Mouse (Mus musculus): ENCODE results near the gene Ptprn. TPM values are rescaled to one million over a fixed set of nuclear protein-coding genes. Genes with fewer than 3 reads are reported as not detected.

Ptprn gene
- polyA plus RNA-seq, 1 experiment from 2014 or later: 0.41 TPM

DNA sequence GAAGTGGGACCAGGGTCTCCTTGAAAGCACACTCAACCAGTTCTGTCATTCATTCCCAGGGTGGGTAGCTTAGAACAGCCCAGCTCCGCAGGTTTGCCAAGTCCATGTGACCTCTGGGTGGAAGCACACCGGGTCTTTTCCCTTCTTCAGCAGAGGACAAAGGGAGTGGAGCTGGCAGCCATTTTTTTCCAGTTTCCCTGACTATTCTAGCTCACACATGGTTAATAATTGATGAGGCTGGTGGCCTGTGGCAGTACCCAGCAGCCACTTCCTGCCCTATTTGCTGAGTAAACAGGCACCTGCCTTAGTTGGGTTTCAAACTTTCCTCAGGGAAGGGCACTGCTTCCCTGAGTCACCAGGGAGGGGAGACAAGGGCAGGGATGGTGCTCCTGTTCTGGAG, 49.9 kb downstream of the Ptprn start:
- no peak for ATAC-seq (ENCODE audit: insufficient number of reproducible peaks, insufficient read depth, low FRiP score, low read depth)
- Histone ChIP-seq H3K4me2 (ENCODE audit: low read length) (no peak overlapping the region), H3K4me1 (ENCODE audit: control insufficient read depth in 2 of 2, insufficient read depth in 2 of 2, low read length in 2 of 2) (peaks cover 8 to 21% of the 10 kb centered on the region in 2 experiments), H3K27me3 (ENCODE audit: control insufficient read depth, insufficient read depth, low read length) (peaks cover 14% of the 10 kb centered on the region), H3K9ac (ENCODE audit: low read length) (no peak overlapping the region), H3K4me3 (ENCODE audit: control insufficient read depth in 1 of 2, insufficient read depth in 1 of 2, low read depth in 1 of 2, low read length in 2 of 2) (no peak overlapping the region), H3K27ac (replicated peaks in 1 of 2; ENCODE audit: control insufficient read depth in 1 of 2, insufficient read depth in 1 of 2, low read depth in 2 of 2, low read length in 2 of 2) (no peak overlapping the region), H3K9me3 (ENCODE audit: control insufficient read depth, low read length) (no peaks in the 10 kb centered on the region), H3K36me3 (ENCODE audit: control insufficient read depth, insufficient read depth, low read length) (peaks cover 47% of the 10 kb centered on the region)
- 80% methylated on average over 2 of the region's 2 CpGs for WGBS

DNA sequence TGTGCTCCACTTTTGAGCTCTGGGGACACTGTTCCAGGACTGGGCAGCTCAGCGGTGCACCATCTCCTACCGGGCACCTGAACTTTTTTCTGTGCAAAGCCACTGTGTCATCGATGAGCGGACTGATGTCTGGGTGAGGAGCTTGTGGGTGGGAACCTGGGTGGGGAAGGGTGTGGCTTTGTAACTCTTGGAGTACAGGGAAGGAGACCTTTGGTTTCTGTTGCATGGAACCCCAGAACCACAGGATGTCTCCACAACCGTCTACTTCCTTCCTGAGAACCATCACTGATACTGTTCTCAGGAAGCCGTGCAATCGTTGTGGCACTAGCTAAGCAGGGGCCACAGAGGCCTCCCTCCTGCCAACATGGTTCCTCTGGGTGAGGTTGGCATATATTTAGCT, 51.2 kb downstream of the Ptprn start:
- no peak overlapping the region for H3K27ac ChIP-seq (replicated peaks in 1 of 2; ENCODE audit: control insufficient read depth in 1 of 2, insufficient read depth in 1 of 2, low read depth in 2 of 2, low read length in 2 of 2)
- no peak overlapping the region for H3K4me2 ChIP-seq (ENCODE audit: low read length)
- H3K27me3 ChIP-seq (ENCODE audit: control insufficient read depth, insufficient read depth, low read length): peaks cover 9% of the 10 kb centered on the region
- H3K9ac ChIP-seq (ENCODE audit: low read length): no peak overlapping the region
- H3K36me3 ChIP-seq (ENCODE audit: control insufficient read depth, insufficient read depth, low read length): peaks cover 47% of the 10 kb centered on the region
- H3K4me1 ChIP-seq (ENCODE audit: control insufficient read depth in 2 of 2, insufficient read depth in 2 of 2, low read length in 2 of 2): peaks cover 10 to 16% of the 10 kb centered on the region in 2 experiments; a peak in 3 of 4 replicates
- 79% methylated on average over 7 of the region's 7 CpGs for WGBS
- no peak overlapping the region for H3K4me3 ChIP-seq (ENCODE audit: control insufficient read depth in 1 of 2, insufficient read depth in 1 of 2, low read depth in 1 of 2, low read length in 2 of 2)
- no peaks in the 10 kb centered on the region for H3K9me3 ChIP-seq (ENCODE audit: control insufficient read depth, low read length)
- no peak for ATAC-seq (ENCODE audit: insufficient number of reproducible peaks, insufficient read depth, low FRiP score, low read depth)

DNA sequence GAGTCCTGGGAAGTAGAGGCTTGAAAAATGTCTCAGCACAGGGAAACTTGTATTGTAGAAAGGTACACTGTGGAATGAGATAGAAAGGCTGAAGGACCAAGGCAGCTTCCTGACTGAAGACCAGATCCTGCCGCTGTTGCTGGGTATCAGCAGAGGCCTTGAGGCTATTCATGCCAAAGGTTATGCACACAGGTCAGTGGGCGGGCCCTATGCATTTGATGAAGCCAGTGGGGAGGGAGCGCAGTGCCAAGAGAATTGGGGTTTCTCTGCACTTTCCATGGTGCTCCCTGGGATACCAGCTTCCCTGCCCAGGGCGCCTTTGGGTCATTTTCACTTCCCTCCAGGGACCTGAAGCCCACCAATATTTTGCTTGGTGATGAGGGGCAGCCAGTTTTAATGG, 51.8 kb downstream of the Ptprn start:
- Histone ChIP-seq H3K36me3 (ENCODE audit: control insufficient read depth, insufficient read depth, low read length) (peaks cover 47% of the 10 kb centered on the region), H3K27ac (replicated peaks in 1 of 2; ENCODE audit: control insufficient read depth in 1 of 2, insufficient read depth in 1 of 2, low read depth in 2 of 2, low read length in 2 of 2) (no peak overlapping the region), H3K4me2 (ENCODE audit: low read length) (no peak overlapping the region), H3K9me3 (ENCODE audit: control insufficient read depth, low read length) (no peaks in the 10 kb centered on the region), H3K4me1 (ENCODE audit: control insufficient read depth in 2 of 2, insufficient read depth in 2 of 2, low read length in 2 of 2) (peaks cover 10 to 16% of the 10 kb centered on the region in 2 experiments; a peak in 3 of 4 replicates), H3K9ac (ENCODE audit: low read length) (no peak overlapping the region), H3K4me3 (ENCODE audit: control insufficient read depth in 1 of 2, insufficient read depth in 1 of 2, low read depth in 1 of 2, low read length in 2 of 2) (no peak overlapping the region), H3K27me3 (ENCODE audit: control insufficient read depth, insufficient read depth, low read length) (peaks cover 9% of the 10 kb centered on the region)
- 86% methylated on average over 4 of the region's 4 CpGs for WGBS
- no peak for ATAC-seq (ENCODE audit: insufficient number of reproducible peaks, insufficient read depth, low FRiP score, low read depth)

DNA sequence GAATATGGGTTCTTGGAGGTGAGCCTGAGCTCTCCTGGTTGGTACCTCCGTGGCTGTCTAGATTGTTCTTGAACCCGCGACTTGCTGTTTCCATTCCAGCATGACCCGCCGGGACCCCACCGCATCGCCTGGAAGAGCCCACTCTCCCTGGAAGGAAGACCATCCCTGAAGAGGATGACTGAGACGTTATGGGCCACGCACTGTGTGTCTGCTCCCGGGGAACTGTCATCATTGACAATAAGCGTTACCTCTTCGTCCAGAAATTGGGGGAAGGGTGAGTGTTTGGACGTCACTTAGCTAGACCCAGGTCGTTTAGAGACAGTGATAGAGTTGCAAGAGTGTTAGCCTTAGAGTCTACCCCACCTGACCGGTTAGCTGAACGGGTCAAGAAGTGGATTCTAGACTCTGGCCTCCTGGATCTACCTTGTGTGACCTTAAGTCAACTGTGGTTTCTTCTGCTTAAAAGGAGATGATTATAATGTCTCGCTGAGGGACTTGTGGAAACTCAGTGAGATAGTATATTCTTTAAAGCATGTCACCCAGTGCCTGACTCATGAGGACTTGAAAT, 53.1 kb downstream of the Ptprn start:
- Histone ChIP-seq H3K27me3 (ENCODE audit: control insufficient read depth, insufficient read depth, low read length) (peaks cover 6% of the 10 kb centered on the region; the same call in 1 of the 2 replicates), H3K4me3 (ENCODE audit: control insufficient read depth in 1 of 2, insufficient read depth in 1 of 2, low read depth in 1 of 2, low read length in 2 of 2) (peak overlapping the region; percentile 71 to 97), H3K9ac (ENCODE audit: low read length) (peak overlapping the region; percentile 97), H3K4me1 (ENCODE audit: control insufficient read depth in 2 of 2, insufficient read depth in 2 of 2, low read length in 2 of 2) (peaks cover 10 to 16% of the 10 kb centered on the region in 2 experiments; a peak in 3 of 4 replicates), H3K27ac (replicated peaks in 1 of 2; ENCODE audit: control insufficient read depth in 1 of 2, insufficient read depth in 1 of 2, low read depth in 2 of 2, low read length in 2 of 2) (peak overlapping the region in 1 of 2 experiments; percentile 15; a peak in 2 of 4 replicates), H3K36me3 (ENCODE audit: control insufficient read depth, insufficient read depth, low read length) (peaks cover 45% of the 10 kb centered on the region), H3K9me3 (ENCODE audit: control insufficient read depth, low read length) (no peaks in the 10 kb centered on the region), H3K4me2 (ENCODE audit: low read length) (peak overlapping the region; percentile 93)
- no peak for ATAC-seq (ENCODE audit: insufficient number of reproducible peaks, insufficient read depth, low FRiP score, low read depth)
- WGBS: 10% methylated on average over 17 of the region's 17 CpGs

DNA sequence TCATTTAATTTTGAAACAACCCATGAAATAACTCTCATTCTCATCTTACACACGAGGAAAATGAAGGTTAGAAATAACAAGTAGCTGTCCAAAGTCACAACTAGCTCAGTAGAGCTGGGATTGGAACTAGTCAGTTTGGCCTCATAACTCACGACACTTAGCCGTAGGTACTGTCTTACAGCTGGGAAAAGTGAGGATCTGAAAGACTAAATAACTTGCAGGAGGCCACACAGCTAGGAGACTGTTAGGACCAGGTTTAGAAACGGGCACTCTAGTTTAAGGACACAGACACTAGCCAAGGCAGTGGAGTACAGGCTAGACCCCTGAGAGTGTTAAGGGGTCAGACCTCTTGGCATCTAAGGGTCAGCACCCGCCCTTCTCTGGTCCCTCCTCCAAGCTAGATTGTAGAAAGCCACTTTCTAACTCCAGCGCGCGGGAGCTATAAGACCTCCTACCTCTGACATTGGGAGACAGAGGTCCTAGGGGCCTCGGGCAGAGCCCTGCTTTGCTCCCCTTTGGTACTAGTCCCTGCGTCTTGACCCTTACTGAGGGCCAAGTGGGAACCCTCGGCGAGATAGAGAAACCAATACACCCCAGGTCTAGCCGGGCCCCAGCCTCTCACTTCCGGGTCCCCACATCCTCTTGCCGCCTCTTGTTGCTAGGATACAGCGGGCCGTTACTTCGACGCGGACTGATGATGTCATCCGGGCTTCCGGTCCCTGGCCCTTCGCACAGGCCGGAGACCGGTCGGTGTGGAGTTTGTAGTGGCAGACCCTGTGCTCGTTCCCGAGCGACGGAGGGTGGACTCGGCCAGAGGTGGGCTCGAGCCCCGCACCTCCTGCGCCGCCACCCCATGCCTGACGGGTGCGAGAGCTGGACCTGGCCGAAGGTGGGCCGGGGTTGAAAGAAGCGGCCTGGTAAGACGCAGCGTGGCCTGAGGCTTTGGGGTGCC, 53.9 kb downstream of the Ptprn start, which contains the start of the genes Glb1l and Stk16:
TSS of gene Glb1l (minus strand) at position 678 of the 952 bp plus-strand sequence.
TSS of gene Stk16 (plus strand) at position 703 of the 952 bp plus-strand sequence.
- 5% methylated on average over 42 of the region's 42 CpGs for WGBS
- peaks cover 10 to 16% of the 10 kb centered on the region in 2 experiments; a peak in 3 of 4 replicates for H3K4me1 ChIP-seq (ENCODE audit: control insufficient read depth in 2 of 2, insufficient read depth in 2 of 2, low read length in 2 of 2)
- peaks cover 38% of the 10 kb centered on the region for H3K36me3 ChIP-seq (ENCODE audit: control insufficient read depth, insufficient read depth, low read length)
- peak within 1 kb of the TSS; percentile 97 for H3K9ac ChIP-seq (ENCODE audit: low read length)
- H3K4me3 ChIP-seq (ENCODE audit: control insufficient read depth in 1 of 2, insufficient read depth in 1 of 2, low read depth in 1 of 2, low read length in 2 of 2): peak within 1 kb of the TSS; percentile 71 to 97
- no peaks in the 10 kb centered on the region for H3K9me3 ChIP-seq (ENCODE audit: control insufficient read depth, low read length)
- H3K27ac ChIP-seq (replicated peaks in 1 of 2; ENCODE audit: control insufficient read depth in 1 of 2, insufficient read depth in 1 of 2, low read depth in 2 of 2, low read length in 2 of 2): peak within 1 kb of the TSS in 1 of 2 experiments; percentile 15; a peak in 2 of 4 replicates
- H3K4me2 ChIP-seq (ENCODE audit: low read length): peak within 1 kb of the TSS; percentile 93
- H3K27me3 ChIP-seq (ENCODE audit: control insufficient read depth, insufficient read depth, low read length): peaks cover 6% of the 10 kb centered on the region; the same call in 1 of the 2 replicates
- peak; percentile 91 for ATAC-seq (ENCODE audit: insufficient number of reproducible peaks, insufficient read depth, low FRiP score, low read depth)

DNA sequence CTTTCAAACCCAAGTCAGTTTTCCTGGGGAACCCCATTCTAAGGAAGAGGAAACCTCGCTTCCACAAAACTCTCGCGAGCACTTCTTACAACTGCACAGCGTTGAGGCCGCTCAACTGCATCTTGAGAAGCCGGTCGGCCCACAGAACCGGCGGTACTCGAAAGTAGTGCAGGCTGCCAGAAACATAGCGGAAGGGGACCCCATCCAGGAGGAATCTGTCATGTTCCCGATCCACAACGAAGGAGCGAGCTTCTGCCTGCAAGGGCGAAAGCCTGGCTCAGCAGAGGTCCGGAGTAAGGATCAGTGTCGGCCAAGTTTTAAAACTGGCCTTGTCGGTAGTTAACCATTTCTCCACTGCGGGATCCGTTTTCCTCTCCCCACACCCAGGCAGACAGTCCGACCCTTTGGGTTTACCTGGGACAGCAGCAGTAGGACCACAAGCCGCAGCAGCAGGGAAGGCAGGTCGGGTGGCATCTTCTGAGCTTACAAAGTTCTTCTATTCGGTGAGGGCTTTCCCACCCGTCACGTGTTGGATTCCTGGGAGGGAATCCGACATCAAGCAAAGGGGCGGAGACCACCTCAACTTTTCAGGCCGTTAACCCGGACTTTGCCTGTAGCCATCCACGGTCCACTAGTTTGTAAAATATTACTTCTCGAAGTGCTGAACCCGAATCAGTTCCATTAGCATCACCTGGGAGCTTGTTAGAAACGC, 55.2 kb downstream of the Ptprn start:
- Histone ChIP-seq H3K9ac (ENCODE audit: low read length) (peak overlapping the region; percentile 67), H3K36me3 (ENCODE audit: control insufficient read depth, insufficient read depth, low read length) (peaks cover 25% of the 10 kb centered on the region), H3K4me1 (ENCODE audit: control insufficient read depth in 2 of 2, insufficient read depth in 2 of 2, low read length in 2 of 2) (peaks cover 10 to 16% of the 10 kb centered on the region in 2 experiments; a peak in 3 of 4 replicates), H3K27ac (replicated peaks in 1 of 2; ENCODE audit: control insufficient read depth in 1 of 2, insufficient read depth in 1 of 2, low read depth in 2 of 2, low read length in 2 of 2) (no peak overlapping the region), H3K4me3 (ENCODE audit: control insufficient read depth in 1 of 2, insufficient read depth in 1 of 2, low read depth in 1 of 2, low read length in 2 of 2) (peak overlapping the region; percentile 36 to 61), H3K9me3 (ENCODE audit: control insufficient read depth, low read length) (no peaks in the 10 kb centered on the region), H3K4me2 (ENCODE audit: low read length) (peak overlapping the region; percentile 93), H3K27me3 (ENCODE audit: control insufficient read depth, insufficient read depth, low read length) (peaks cover 6% of the 10 kb centered on the region; the same call in 1 of the 2 replicates)
- WGBS: 12% methylated on average over 34 of the region's 34 CpGs
- no peak for ATAC-seq (ENCODE audit: insufficient number of reproducible peaks, insufficient read depth, low FRiP score, low read depth)

DNA sequence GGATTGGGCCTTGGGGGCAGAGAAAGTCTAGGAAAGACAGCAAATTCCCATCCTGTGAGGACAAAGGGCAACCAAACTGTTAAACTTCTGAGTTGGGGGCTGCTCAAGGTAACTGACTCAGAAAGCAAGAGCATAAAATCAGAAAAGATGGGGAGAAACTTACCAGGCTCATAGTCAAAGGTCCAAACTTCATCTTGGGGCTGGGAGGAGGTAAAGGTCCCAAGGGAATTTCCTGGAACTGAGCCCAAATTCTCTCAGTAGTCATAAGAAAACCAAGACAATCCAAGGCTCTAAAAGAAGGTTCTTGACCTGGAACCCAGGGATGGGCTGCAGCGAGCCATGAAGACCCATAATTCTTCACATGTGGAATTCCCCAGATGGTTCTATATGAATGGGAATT, 63.1 kb downstream of the Ptprn start:
- Histone ChIP-seq H3K9ac (ENCODE audit: low read length) (no peak overlapping the region), H3K9me3 (ENCODE audit: control insufficient read depth, low read length) (no peaks in the 10 kb centered on the region), H3K4me2 (ENCODE audit: low read length) (no peak overlapping the region), H3K4me3 (ENCODE audit: control insufficient read depth in 1 of 2, insufficient read depth in 1 of 2, low read depth in 1 of 2, low read length in 2 of 2) (no peak overlapping the region), H3K36me3 (ENCODE audit: control insufficient read depth, insufficient read depth, low read length) (peaks cover 38% of the 10 kb centered on the region), H3K27me3 (ENCODE audit: control insufficient read depth, insufficient read depth, low read length) (no peaks in the 10 kb centered on the region), H3K4me1 (ENCODE audit: control insufficient read depth in 2 of 2, insufficient read depth in 2 of 2, low read length in 2 of 2) (no peaks in the 10 kb centered on the region), H3K27ac (replicated peaks in 1 of 2; ENCODE audit: control insufficient read depth in 1 of 2, insufficient read depth in 1 of 2, low read depth in 2 of 2, low read length in 2 of 2) (no peak overlapping the region)
- ATAC-seq (ENCODE audit: insufficient number of reproducible peaks, insufficient read depth, low FRiP score, low read depth): no peak
- 76% methylated on average over 1 of the region's 1 CpGs for WGBS
